Mouse (Mus musculus) cerebellum, adult 2 months (tissue): ENCODE results near the gene Fcgr1. TPM values are rescaled to one million over a fixed set of nuclear protein-coding genes. Genes with fewer than 3 reads are reported as not detected.

ENCODE experiments used
- DNase-seq, 2 experiments: peaks; one replicate each; pipeline ENCODE4 v3.0.0; 2021
- H3K27ac ChIP-seq: fragments of 200-500 bp; 2 replicates; pipeline ENCODE4 v1.5.1; 2012; ENCODE audit warnings: low read length, control low read depth, inconsistent platforms; ENCODE audit not compliant: insufficient read depth
- H3K27me3 ChIP-seq: fragments of 200-500 bp; 2 replicates; pipeline ENCODE4 v1.6.1; 2012; ENCODE audit warnings: inconsistent platforms, mild to moderate bottlenecking, low read length, moderate library complexity; ENCODE audit not compliant: control insufficient read depth, insufficient read depth
- H3K4me1 ChIP-seq: fragments of 200-500 bp; 2 replicates; pipeline ENCODE4 v1.6.1; 2011; ENCODE audit warnings: low read length; ENCODE audit not compliant: control insufficient read depth, insufficient read depth
- H3K4me3 ChIP-seq: fragments of 200-500 bp; replicated peaks from 2 replicates; pipeline ENCODE3; 2011; ENCODE audit warnings: mild to moderate bottlenecking, low read depth, low read length, control low read depth; ENCODE audit not compliant: insufficient read depth
- CTCF ChIP-seq: fragments of 200-500 bp; IDR thresholded peaks from 2 replicates; pipeline ENCODE4 v1.5.1; 2011; ENCODE audit warnings: low read depth, mild to moderate bottlenecking, control low read depth, low read length, moderate library complexity, borderline replicate concordance; ENCODE audit not compliant: insufficient read depth
- POLR2A ChIP-seq: fragments of 200-500 bp; IDR thresholded peaks from 2 replicates; pipeline ENCODE4 v1.6.1; 2011; ENCODE audit warnings: low read length, control low read depth, borderline replicate concordance; ENCODE audit not compliant: insufficient read depth
- WGBS: fragments of 180-500 bp; shearing (Covaris S2); methylation state at CpG from one replicate; pipeline ENCODE4 v1.1.7; 2018; 5-methylcytosine and 5-hydroxymethylcytosine counted together
- polyA plus RNA-seq: library from polyadenylated mRNA; depleted of rRNA; stranded (reverse); fragments of >200 nt; gene quantifications from 2 replicates; pipeline ENCODE4 v1.2.3, GENCODE M21; 2012

The Fcgr1 gene
- polyA plus RNA-seq, 1 experiment = 2.0 TPM

DNA sequence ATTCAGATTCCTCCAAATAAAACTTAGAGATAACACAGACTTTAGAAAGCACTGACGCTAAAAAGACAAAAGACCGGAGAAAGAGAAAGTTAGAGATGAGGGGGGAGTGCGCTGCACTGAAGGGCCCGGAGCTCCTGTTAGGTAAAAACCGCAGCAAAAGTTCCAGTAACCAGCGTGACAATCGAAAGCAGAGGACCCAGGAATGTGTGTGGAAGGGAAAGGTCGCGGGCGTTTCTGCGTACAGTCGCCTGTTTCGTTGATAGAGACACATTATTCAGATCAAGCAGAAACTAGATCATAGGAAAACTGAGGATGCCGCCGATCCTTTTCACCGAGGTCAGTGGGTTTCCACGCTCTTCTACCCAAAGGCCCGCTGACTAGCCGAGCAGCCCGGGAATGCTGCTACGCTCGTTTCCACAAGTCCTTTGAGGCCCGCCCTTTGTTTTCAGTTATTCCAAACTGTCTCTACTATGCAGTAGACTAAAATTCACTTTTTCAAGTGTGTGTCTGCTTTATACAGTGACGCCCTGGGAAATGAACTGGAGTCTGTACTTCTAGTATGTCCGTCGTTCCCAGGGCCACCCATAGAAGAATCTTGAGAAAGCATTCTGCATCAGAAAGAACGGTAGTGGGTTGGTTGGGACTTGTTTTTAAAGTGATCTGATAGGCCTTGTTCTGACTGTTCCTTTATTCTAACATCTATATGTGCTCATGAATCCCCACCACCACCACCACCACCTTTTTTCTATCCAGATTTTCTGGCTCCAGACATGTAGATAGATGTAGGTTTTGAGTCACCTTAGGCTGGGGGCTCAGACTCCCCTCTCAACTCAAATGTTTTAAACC lies 30.0 kb downstream of the Fcgr1 start:
- TF ChIP-seq CTCF (no peak), POLR2A (no peak)
- H3K27ac ChIP-seq = peak overlapping the region; percentile 86
- no peaks in the 10 kb centered on the region for H3K27me3 ChIP-seq
- H3K4me3 ChIP-seq = peak overlapping the region; percentile 53
- 1% methylated on average over 27 of the region's 27 CpGs for WGBS
- peak in 1 of 2 experiments; percentile 70 for DNase-seq
- peaks cover 6% of the 10 kb centered on the region; the same call in 1 of the 2 replicates for H3K4me1 ChIP-seq

DNA sequence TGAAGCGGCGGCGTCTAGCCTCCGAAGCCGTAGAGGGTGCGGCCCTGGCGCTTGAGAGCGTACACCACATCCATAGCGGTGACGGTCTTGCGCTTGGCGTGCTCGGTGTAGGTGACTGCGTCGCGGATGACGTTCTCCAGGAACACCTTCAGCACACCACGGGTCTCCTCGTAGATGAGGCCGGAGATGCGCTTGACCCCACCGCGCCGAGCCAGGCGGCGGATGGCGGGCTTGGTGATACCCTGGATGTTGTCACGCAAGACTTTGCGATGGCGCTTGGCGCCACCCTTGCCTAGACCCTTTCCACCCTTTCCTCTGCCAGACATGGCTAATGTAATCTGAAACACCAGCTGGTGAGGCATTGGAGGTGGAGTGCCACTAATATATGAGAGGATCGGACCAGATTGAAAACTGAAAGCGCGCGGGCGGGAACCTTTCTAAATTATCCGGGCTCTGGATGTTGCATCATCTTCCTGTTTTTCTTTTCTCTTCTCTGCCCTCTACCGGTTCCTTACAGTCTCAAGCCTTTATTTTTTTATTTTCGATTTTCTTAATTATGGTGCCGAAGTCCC lies 30.7 kb downstream of the Fcgr1 start, which contains the start of gene Hist2h4:
Hist2h4 (minus strand) TSS at position 333 of the 572 bp plus-strand sequence.
- peak within 1 kb of the TSS; percentile 91 for H3K27ac ChIP-seq
- WGBS = under 1% methylated on average over 40 of the region's 40 CpGs
- no peaks in the 10 kb centered on the region for H3K27me3 ChIP-seq
- H3K4me1 ChIP-seq = peaks cover 6% of the 10 kb centered on the region; the same call in 1 of the 2 replicates
- TF ChIP-seq POLR2A (peak; percentile 100), CTCF (no peak; the same call in 1 of the 2 replicates)
- DNase-seq = peak; percentile 98 to 99
- H3K4me3 ChIP-seq = peak within 1 kb of the TSS; percentile 72

GRCm38 (mm10) chr3:96262216-96262875 lies 31.4 kb downstream of the Fcgr1 start:
- WGBS = under 1% methylated on average over 19 of the region's 19 CpGs
- TF ChIP-seq POLR2A (peak; percentile 80; the same call in 1 of the 2 replicates), CTCF (no peak)
- no peaks in the 10 kb centered on the region for H3K27me3 ChIP-seq
- DNase-seq = peak; percentile 89 to 96
- H3K4me1 ChIP-seq = peaks cover 3% of the 10 kb centered on the region; the same call in 1 of the 2 replicates
- peak overlapping the region; percentile 91 for H3K27ac ChIP-seq
- peak overlapping the region; percentile 72 for H3K4me3 ChIP-seq

- Histone ChIP-seq H3K27ac (peak overlapping the region; percentile 75), H3K27me3 (no peaks in the 10 kb centered on the region), H3K4me3 (peak overlapping the region; percentile 72), H3K4me1 (peaks cover 3% of the 10 kb centered on the region; the same call in 1 of the 2 replicates)
- TF ChIP-seq POLR2A (no peak), CTCF (no peak)
- WGBS = 32% methylated on average over 3 of the region's 3 CpGs
- DNase-seq = peak in 1 of 2 experiments; percentile 23
Observed at GRCm38 (mm10) chr3:96261623-96262022, 32.1 kb downstream of the Fcgr1 start.

DNA sequence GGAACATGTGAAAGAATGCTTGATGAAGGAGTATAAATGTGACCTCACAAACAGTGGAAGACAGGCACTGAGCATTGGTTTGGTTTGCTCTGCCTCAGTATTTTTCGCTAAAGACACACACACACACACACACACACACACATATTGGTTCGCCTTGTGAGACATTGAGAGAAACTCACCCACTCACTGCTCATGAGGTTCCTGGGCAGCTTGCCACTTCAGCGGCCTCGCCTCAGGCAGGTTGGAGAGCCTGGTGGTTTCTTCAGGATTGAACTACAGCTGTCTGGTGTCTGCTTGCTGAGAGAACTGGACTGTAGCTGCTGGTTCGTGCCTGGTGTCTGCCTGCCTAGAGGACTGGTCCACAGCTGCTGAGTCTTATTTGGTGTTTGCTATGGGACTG lies 33.5 kb downstream of the Fcgr1 start:
- TF ChIP-seq POLR2A (no peak), CTCF (no peak)
- Histone ChIP-seq H3K27me3 (no peaks in the 10 kb centered on the region), H3K27ac (no peak overlapping the region), H3K4me3 (no peak overlapping the region), H3K4me1 (peaks cover 3% of the 10 kb centered on the region; the same call in 1 of the 2 replicates)
- DNase-seq = no peak
- 75% methylated on average over 5 of the region's 5 CpGs for WGBS

DNA sequence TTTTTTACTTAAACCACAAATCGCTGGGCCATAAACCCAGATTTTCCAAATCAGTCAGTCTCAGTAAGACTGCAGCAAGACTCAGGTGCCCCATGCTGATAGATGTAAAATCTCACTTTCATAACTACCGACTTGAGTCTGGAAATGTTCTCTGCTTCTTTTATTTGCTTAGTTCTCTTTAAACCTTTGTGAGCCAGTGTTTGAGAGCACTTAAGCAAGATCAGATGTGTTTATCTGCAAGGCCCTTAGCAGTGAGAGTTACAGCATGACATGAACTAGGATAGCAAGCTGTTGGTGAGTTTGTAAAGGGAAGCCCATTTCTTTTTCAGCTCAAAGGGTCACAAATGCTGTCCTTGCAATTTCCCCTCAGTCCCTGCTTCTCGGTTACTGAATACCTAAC lies 36.6 kb downstream of the Fcgr1 start:
- no peak overlapping the region for H3K27ac ChIP-seq
- TF ChIP-seq CTCF (no peak), POLR2A (no peak)
- no peaks in the 10 kb centered on the region; the same call in 1 of the 2 replicates for H3K4me1 ChIP-seq
- no peaks in the 10 kb centered on the region for H3K27me3 ChIP-seq
- no peak for DNase-seq
- 91% methylated on average over 3 of the region's 3 CpGs for WGBS
- no peak overlapping the region for H3K4me3 ChIP-seq

- no peaks in the 10 kb centered on the region for H3K27me3 ChIP-seq
- H3K4me1 ChIP-seq = no peaks in the 10 kb centered on the region; the same call in 1 of the 2 replicates
- TF ChIP-seq POLR2A = no peak
- no peak for TF ChIP-seq CTCF
- no peak for DNase-seq
- no peak overlapping the region for H3K27ac ChIP-seq
- WGBS = 86% methylated on average over 5 of the region's 5 CpGs
- no peak overlapping the region for H3K4me3 ChIP-seq
Observed at GRCm38 (mm10) chr3:96255926-96256593, 37.7 kb downstream of the Fcgr1 start.
